Mouse (Mus musculus): ENCODE results near the gene Zc2hc1c.

DNA sequence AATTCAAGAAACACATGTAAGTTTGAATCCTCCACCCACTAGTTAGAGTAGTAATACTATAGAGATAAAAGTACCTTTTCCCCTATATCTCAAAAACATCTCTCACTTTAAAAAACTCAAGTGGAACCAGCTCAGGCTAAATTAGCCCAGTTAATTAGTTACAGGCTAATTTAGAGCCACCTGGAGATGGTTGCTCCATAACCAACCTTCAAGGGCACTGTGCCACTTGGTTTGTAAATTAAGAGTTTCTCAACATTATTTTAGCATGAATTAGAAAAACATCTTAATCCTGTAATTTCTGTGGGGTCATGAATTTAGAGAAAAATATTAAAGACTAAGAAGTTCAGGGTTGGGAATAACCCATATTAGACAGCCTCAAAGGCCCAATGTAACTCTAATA lies 3.1 kb downstream of the Zc2hc1c start:
- TF ChIP-seq CTCF (IDR thresholded peaks at IDR 0.05; ENCODE audit: insufficient read depth, low read length), result no peak
- no peak for TF ChIP-seq POLR2A (IDR thresholded peaks at IDR 0.05; ENCODE audit: borderline replicate concordance, extremely low read depth, low read depth, low read length)

Data from lung, adult 2 months (tissue).